Mouse (Mus musculus): Measurements from ENCODE around the gene Sema5b. TPM values are rescaled to one million over a fixed set of nuclear protein-coding genes. Genes with fewer than 3 reads are reported as not detected.

Sema5b gene
- polyA plus RNA-seq, 1 experiment from 2014 or later, result 6.6 TPM

DNA sequence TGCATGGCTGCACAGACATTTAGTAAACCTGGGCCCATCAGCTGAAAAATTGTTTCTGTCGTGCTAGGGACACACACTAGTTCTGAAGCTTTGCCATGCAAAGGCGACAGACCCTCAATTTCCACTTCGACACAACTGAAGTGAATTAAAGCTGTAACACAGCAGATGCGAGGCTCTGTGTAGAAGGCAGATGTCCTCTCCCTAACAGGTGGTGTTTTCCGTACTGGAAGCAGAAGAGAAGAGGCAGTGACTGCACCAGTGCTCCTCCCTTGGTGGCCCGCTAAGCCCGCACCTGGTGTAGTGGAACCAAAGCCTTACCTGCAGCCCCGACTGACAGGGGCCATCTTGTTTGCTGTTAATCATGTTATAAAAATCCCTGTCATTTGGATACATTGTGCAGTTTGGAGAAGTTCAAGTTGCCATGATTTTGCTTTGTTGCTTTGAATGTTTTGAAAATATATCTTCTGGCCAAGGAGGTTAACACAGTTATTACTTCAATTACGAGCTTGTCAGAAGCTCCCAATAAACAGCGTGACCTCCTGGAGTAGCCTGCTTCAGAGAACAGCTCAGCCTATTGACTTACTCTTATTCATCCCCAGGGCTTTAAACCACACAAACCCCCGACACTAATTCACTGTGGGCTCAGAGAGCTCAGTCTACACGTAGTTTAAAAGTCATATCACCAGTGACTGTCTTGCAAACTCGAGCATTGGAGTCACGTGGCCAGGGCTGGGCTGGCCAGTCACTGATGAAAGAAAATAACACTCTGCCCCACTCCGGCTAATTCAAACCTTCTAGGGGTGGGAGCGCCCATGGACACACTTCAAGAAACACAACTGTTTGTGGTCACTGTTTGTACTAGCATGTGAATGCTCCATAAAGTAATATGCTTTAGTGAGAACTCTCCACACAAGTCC, 163.1 kb downstream of the Sema5b start:
- no peaks in the 10 kb centered on the region for H3K9me3 ChIP-seq
- no peak overlapping the region for H3K27ac ChIP-seq
- 0 out of 2 replicates have a peak, but pooled peaks cover 3% of the 10 kb centered on the region for H3K36me3 ChIP-seq
- no peaks in the 10 kb centered on the region for H3K27me3 ChIP-seq (replicated peaks)
- H3K9ac ChIP-seq, result no peak overlapping the region
- H3K4me3 ChIP-seq (replicated peaks), result no peak overlapping the region
- ATAC-seq (ENCODE audit: insufficient read depth, low FRiP score, low read depth), result no peak
- 79% methylated on average over 16 of the region's 16 CpGs for WGBS
- H3K4me1 ChIP-seq, result no peaks in the 10 kb centered on the region
- H3K4me2 ChIP-seq, result no peak overlapping the region

DNA sequence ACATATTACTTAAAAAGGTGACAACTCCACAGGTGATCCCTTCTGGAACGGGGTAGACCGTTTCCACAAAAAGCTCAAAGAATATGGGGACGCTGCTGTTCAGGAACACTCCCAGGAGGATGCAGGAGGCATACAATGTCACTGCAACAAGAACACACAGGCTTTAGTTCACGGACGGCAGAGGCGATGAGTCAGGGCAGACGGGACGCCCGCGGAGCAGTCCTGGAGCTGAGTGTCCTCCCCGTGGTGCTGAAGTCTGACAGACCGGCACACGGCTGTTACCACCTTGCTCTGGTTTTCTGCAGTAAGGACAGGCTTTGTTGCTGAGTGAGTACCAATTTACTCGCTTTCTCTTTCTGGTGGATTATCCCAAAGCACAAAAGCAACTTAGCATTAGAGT, 163.9 kb downstream of the Sema5b start:
- Histone ChIP-seq H3K4me2 (no peak overlapping the region), H3K27ac (no peak overlapping the region), H3K36me3 (0 out of 2 replicates have a peak, but pooled peaks cover 3% of the 10 kb centered on the region), H3K9ac (no peak overlapping the region), H3K4me3 (replicated peaks) (no peak overlapping the region), H3K4me1 (no peaks in the 10 kb centered on the region), H3K27me3 (replicated peaks) (no peaks in the 10 kb centered on the region), H3K9me3 (no peaks in the 10 kb centered on the region)
- ATAC-seq (ENCODE audit: insufficient read depth, low FRiP score, low read depth), result no peak
- WGBS, result 79% methylated on average over 14 of the region's 14 CpGs

- Histone ChIP-seq H3K27ac (no peak overlapping the region), H3K9me3 (no peaks in the 10 kb centered on the region), H3K4me3 (replicated peaks) (no peak overlapping the region), H3K4me2 (no peak overlapping the region), H3K36me3 (no peaks in the 10 kb centered on the region), H3K27me3 (replicated peaks) (no peaks in the 10 kb centered on the region), H3K4me1 (no peaks in the 10 kb centered on the region), H3K9ac (no peak overlapping the region)
- ATAC-seq (ENCODE audit: insufficient read depth, low FRiP score, low read depth), result no peak
- WGBS, result 86% methylated on average over 5 of the region's 5 CpGs
Observed at GRCm38 (mm10) chr16:35707004-35707403, 166.1 kb downstream of the Sema5b start.

DNA sequence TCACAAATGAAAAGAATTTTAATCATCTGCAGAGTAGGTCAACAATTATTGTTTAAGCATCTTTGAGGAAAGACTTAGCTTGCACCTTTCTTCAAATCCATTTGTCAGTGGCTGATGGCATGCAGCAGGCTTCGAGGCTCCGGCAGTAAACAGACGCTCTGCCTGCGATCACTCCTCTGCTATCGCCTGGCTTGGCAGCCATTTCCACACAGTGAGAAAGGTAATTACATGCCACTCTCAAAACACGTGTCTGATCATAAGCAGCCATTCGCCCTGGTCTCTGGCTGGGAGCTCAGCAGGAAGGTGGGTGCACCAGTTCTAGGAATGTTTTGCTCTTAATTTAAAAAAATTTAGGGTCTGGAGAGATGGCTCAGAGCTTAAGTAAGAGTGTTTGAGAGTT, 170.1 kb downstream of the Sema5b start:
- WGBS, result 32% methylated on average over 7 of the region's 7 CpGs
- no peaks in the 10 kb centered on the region for H3K9me3 ChIP-seq
- no peak overlapping the region for H3K9ac ChIP-seq
- no peak overlapping the region for H3K4me3 ChIP-seq (replicated peaks)
- H3K27ac ChIP-seq, result no peak overlapping the region
- H3K4me1 ChIP-seq, result no peaks in the 10 kb centered on the region
- H3K36me3 ChIP-seq, result no peaks in the 10 kb centered on the region; the same call in 1 of the 2 replicates
- no peak for ATAC-seq (ENCODE audit: insufficient read depth, low FRiP score, low read depth)
- no peaks in the 10 kb centered on the region for H3K27me3 ChIP-seq (replicated peaks)
- H3K4me2 ChIP-seq, result no peak overlapping the region

DNA sequence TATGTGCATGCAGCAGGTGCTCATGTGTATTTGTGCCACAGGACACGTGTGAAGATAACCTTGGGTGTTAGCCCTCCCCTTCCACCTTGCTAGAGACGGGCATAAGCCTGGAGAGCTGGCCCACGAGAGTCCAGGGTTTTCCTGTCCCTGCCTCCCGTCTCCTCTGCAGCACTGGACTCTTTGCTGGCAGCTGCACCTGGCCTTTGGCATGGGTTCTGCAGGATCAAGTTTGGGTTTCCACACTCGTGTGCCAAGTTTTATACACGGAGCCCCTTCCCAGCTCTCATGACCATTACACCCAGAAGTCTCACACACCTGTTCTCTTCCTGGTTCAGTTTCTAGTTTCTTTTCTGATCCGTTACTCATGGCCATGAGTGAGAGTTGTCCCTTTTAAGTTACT, 172.7 kb downstream of the Sema5b start:
- Histone ChIP-seq H3K27me3 (replicated peaks) (no peaks in the 10 kb centered on the region), H3K9ac (no peak overlapping the region), H3K9me3 (no peaks in the 10 kb centered on the region), H3K4me1 (no peaks in the 10 kb centered on the region), H3K36me3 (no peaks in the 10 kb centered on the region; the same call in 1 of the 2 replicates), H3K4me2 (no peak overlapping the region), H3K4me3 (replicated peaks) (no peak overlapping the region), H3K27ac (no peak overlapping the region)
- 73% methylated on average over 7 of the region's 7 CpGs for WGBS
- ATAC-seq (ENCODE audit: insufficient read depth, low FRiP score, low read depth), result no peak

Other genes with a start within 250 kb of the Sema5b start
- 43.5 and 53.9 TPM in 2 replicates for gene Sec22a, start 177.2 kb upstream of the Sema5b start, polyA plus RNA-seq (2015; fragmentation: Nextera tagmentation; extraction: Ambion mirVana)
- gene Pdia5, start 50.3 kb upstream of the Sema5b start, polyA plus RNA-seq (2015; fragmentation: Nextera tagmentation; extraction: Ambion mirVana), result 53.8 and 64.4 TPM in 2 replicates
- 12.5 and 13.5 TPM in 2 replicates for gene Dirc2, start 228.2 kb downstream of the Sema5b start, polyA plus RNA-seq (2015; fragmentation: Nextera tagmentation; extraction: Ambion mirVana)
- 13.8 and 15.2 TPM in 2 replicates for gene Hspbap1, start 229.2 kb downstream of the Sema5b start, polyA plus RNA-seq (2015; fragmentation: Nextera tagmentation; extraction: Ambion mirVana)

Measured in stomach, embryonic 15.5 days (tissue).